Mouse (Mus musculus) lung, embryonic 14.5 days (tissue): ENCODE results near the gene Tomt. TPM values are rescaled to one million over a fixed set of nuclear protein-coding genes. Genes with fewer than 3 reads are reported as not detected.

ENCODE experiments used
- ATAC-seq: fragments of 200-750 bp; cut with Nextera tagmentation; 2 replicates; pipeline ENCODE4 v1.8.0; 2017; ENCODE audit warnings: mild to moderate bottlenecking, moderate TSS enrichment, moderate library complexity; ENCODE audit not compliant: insufficient read depth
- DNase-seq: peaks from one replicate; pipeline ENCODE4 v3.0.0-alpha.2; 2015
- H3K27ac ChIP-seq: fragments of 300-500 bp; sonication (generic); 2 replicates; pipeline ENCODE4 v1.5.1; 2014; ENCODE audit warnings: low read depth, mild to moderate bottlenecking, moderate library complexity
- H3K27me3 ChIP-seq: fragments of 300-500 bp; sonication (generic); 2 replicates; pipeline ENCODE4 v1.6.1; 2014; ENCODE audit warnings: low read length, control low read depth; ENCODE audit not compliant: insufficient read depth
- H3K36me3 ChIP-seq: fragments of 300-500 bp; sonication (generic); 2 replicates; pipeline ENCODE4 v1.6.1; 2014; ENCODE audit warnings: control low read depth; ENCODE audit not compliant: insufficient read depth
- H3K4me1 ChIP-seq: fragments of 300-500 bp; sonication (generic); 2 replicates; pipeline ENCODE4 v1.6.1; 2014; ENCODE audit warnings: antibody characterized with exemption, control low read depth; ENCODE audit not compliant: insufficient read depth
- H3K4me2 ChIP-seq: fragments of 300-500 bp; sonication (generic); 2 replicates; pipeline ENCODE4 v1.6.1; 2014; ENCODE audit warnings: mild to moderate bottlenecking
- H3K4me3 ChIP-seq: fragments of 300-500 bp; sonication (generic); 2 replicates; pipeline ENCODE4 v1.5.1; 2014; ENCODE audit warnings: low read depth, low read length
- H3K9ac ChIP-seq: fragments of 300-500 bp; sonication (generic); 2 replicates; pipeline ENCODE4 v1.6.1; 2014
- H3K9me3 ChIP-seq: fragments of 300-500 bp; sonication (generic); 2 replicates; pipeline ENCODE4 v1.6.1; 2016; ENCODE audit warnings: low read depth, low read length, control low read depth
- CTCF ChIP-seq: IDR thresholded peaks from 2 replicates; pipeline ENCODE4 v1.5.1; 2016; ENCODE audit warnings: antibody characterized with exemption, low read depth
- WGBS: fragments of 180-500 bp; shearing (Covaris S2); extraction: QIAGEN DNeasy Blood & Tissue Kit; methylation state at CpG from one replicate; pipeline ENCODE4 v1.1.7; 2014; 5-methylcytosine and 5-hydroxymethylcytosine counted together
- polyA plus RNA-seq: library from polyadenylated mRNA; unstranded; fragments of >200 nt; fragmentation: Nextera tagmentation; extraction: Ambion mirVana; gene quantifications from 2 replicates; pipeline ENCODE4 v1.2.1, GENCODE M21; 2014

Gene Tomt
- polyA plus RNA-seq, 1 experiment from 2014 or later = 0.43 TPM

- Histone ChIP-seq H3K9me3 (no peaks in the 10 kb centered on the region), H3K9ac (peak within 1 kb of the TSS; percentile 88), H3K4me1 (no peaks in the 10 kb centered on the region), H3K36me3 (peaks cover 13% of the 10 kb centered on the region), H3K4me3 (peak within 1 kb of the TSS; percentile 81), H3K27me3 (no peaks in the 10 kb centered on the region), H3K4me2 (peak within 1 kb of the TSS; percentile 62), H3K27ac (peak within 1 kb of the TSS; percentile 96)
- peak; percentile 100 for DNase-seq
- peak; percentile 97 for ATAC-seq
- under 1% methylated on average over 60 of the region's 61 CpGs for WGBS
- TF ChIP-seq CTCF = no peak
These were observed 435 bp downstream of the Tomt start, which contains the start of gene Lamtor1 for GRCm38 (mm10) chr7:101905561-101906286. TSS of gene Lamtor1 (plus strand) at chr7:101905904.

- DNase-seq = peak; percentile 17
- no peaks in the 10 kb centered on the region for H3K27me3 ChIP-seq
- H3K4me2 ChIP-seq = no peak overlapping the region
- no peaks in the 10 kb centered on the region for H3K4me1 ChIP-seq
- H3K36me3 ChIP-seq = peaks cover 6% of the 10 kb centered on the region; the same call in 1 of the 2 replicates
- no peak overlapping the region for H3K9ac ChIP-seq
- H3K9me3 ChIP-seq = no peaks in the 10 kb centered on the region
- peak; percentile 23 for TF ChIP-seq CTCF
- no peak overlapping the region for H3K27ac ChIP-seq
- no peak for ATAC-seq
- no peak overlapping the region for H3K4me3 ChIP-seq
These were observed 3.3 kb downstream of the Tomt start for GRCm38 (mm10) chr7:101902846-101903245.

GRCm38 (mm10) chr7:101901969-101902368 lies 4.2 kb downstream of the Tomt start:
- WGBS = 88% methylated on average over 10 of the region's 10 CpGs
- ATAC-seq = no peak
- TF ChIP-seq CTCF = no peak
- Histone ChIP-seq H3K27me3 (no peaks in the 10 kb centered on the region), H3K27ac (no peak overlapping the region), H3K9me3 (no peaks in the 10 kb centered on the region), H3K4me1 (no peaks in the 10 kb centered on the region; the same call in 1 of the 2 replicates), H3K4me3 (no peak overlapping the region), H3K36me3 (peaks cover 6% of the 10 kb centered on the region; the same call in 1 of the 2 replicates), H3K4me2 (no peak overlapping the region), H3K9ac (no peak overlapping the region)
- DNase-seq = no peak

GRCm38 (mm10) chr7:101900331-101901097 lies 5.6 kb downstream of the Tomt start:
- H3K9ac ChIP-seq = no peak overlapping the region
- H3K36me3 ChIP-seq = peaks cover 6% of the 10 kb centered on the region; the same call in 1 of the 2 replicates
- no peak overlapping the region for H3K4me3 ChIP-seq
- H3K27ac ChIP-seq = no peak overlapping the region
- WGBS = 86% methylated on average over 16 of the region's 16 CpGs
- no peaks in the 10 kb centered on the region for H3K9me3 ChIP-seq
- ATAC-seq (no peak), DNase-seq (no peak)
- TF ChIP-seq CTCF = no peak
- no peaks in the 10 kb centered on the region; the same call in 1 of the 2 replicates for H3K4me1 ChIP-seq
- no peaks in the 10 kb centered on the region for H3K27me3 ChIP-seq
- H3K4me2 ChIP-seq = no peak overlapping the region

GRCm38 (mm10) chr7:101896104-101897066 lies 9.8 kb downstream of the Tomt start:
- peaks cover 6% of the 10 kb centered on the region; the same call in 1 of the 2 replicates for H3K36me3 ChIP-seq
- no peaks in the 10 kb centered on the region for H3K27me3 ChIP-seq
- WGBS = under 1% methylated on average over 57 of the region's 57 CpGs
- ATAC-seq = peak; percentile 98
- TF ChIP-seq CTCF = no peak
- DNase-seq = peak; percentile 99
- H3K4me1 ChIP-seq = no peaks in the 10 kb centered on the region; the same call in 1 of the 2 replicates
- H3K4me2 ChIP-seq = peak overlapping the region; percentile 66
- H3K27ac ChIP-seq = peak overlapping the region; percentile 94
- H3K9me3 ChIP-seq = no peaks in the 10 kb centered on the region
- H3K4me3 ChIP-seq = peak overlapping the region; percentile 56
- H3K9ac ChIP-seq = peak overlapping the region; percentile 65

GRCm38 (mm10) chr7:101895695-101896094 lies 10.5 kb downstream of the Tomt start:
- Histone ChIP-seq H3K9ac (peak overlapping the region; percentile 33; the same call in 1 of the 2 replicates), H3K9me3 (no peaks in the 10 kb centered on the region), H3K27ac (no peak overlapping the region), H3K4me1 (no peaks in the 10 kb centered on the region; the same call in 1 of the 2 replicates), H3K36me3 (peaks cover 6% of the 10 kb centered on the region; the same call in 1 of the 2 replicates), H3K27me3 (no peaks in the 10 kb centered on the region), H3K4me3 (peak overlapping the region; percentile 56), H3K4me2 (peak overlapping the region; percentile 66)
- ATAC-seq = no peak
- DNase-seq = peak; percentile 28
- WGBS = 30% methylated on average over 9 of the region's 9 CpGs
- no peak for TF ChIP-seq CTCF
